Mouse (Mus musculus): ENCODE data around the gene Neu2. TPM values are rescaled to one million over a fixed set of nuclear protein-coding genes. Genes with fewer than 3 reads are reported as not detected.

Gene Neu2
- polyA plus RNA-seq, 1 experiment from 2014 or later = 2.3 TPM

GRCm38 (mm10) chr1:87486386-87486785 lies 23.3 kb upstream of the Neu2 start:
- 48% methylated on average over 6 of the region's 6 CpGs for WGBS
- Histone ChIP-seq H3K9me3 (ENCODE audit: control insufficient read depth, low read depth, low read length) (no peaks in the 10 kb centered on the region), H3K27me3 (ENCODE audit: control insufficient read depth, insufficient read depth, low read length) (no peaks in the 10 kb centered on the region), H3K4me2 (replicated peaks; ENCODE audit: low read depth, low read length) (no peak overlapping the region), H3K4me3 (ENCODE audit: low read depth, low read length) (no peak overlapping the region), H3K36me3 (ENCODE audit: control insufficient read depth, insufficient read depth, low read length) (no peaks in the 10 kb centered on the region), H3K4me1 (ENCODE audit: control insufficient read depth, insufficient read depth, low read length) (no peaks in the 10 kb centered on the region), H3K27ac (ENCODE audit: low read length) (no peak overlapping the region), H3K9ac (replicated peaks; ENCODE audit: low read depth, low read length) (no peak overlapping the region)
- no peak for ATAC-seq (ENCODE audit: insufficient number of reproducible peaks, insufficient read depth, low FRiP score, low read depth)

- Histone ChIP-seq H3K9me3 (ENCODE audit: control insufficient read depth, low read depth, low read length) (no peaks in the 10 kb centered on the region), H3K9ac (replicated peaks; ENCODE audit: low read depth, low read length) (no peak overlapping the region), H3K27me3 (ENCODE audit: control insufficient read depth, insufficient read depth, low read length) (no peaks in the 10 kb centered on the region), H3K4me2 (replicated peaks; ENCODE audit: low read depth, low read length) (no peak overlapping the region), H3K4me1 (ENCODE audit: control insufficient read depth, insufficient read depth, low read length) (no peaks in the 10 kb centered on the region), H3K4me3 (ENCODE audit: low read depth, low read length) (no peak overlapping the region), H3K27ac (ENCODE audit: low read length) (no peak overlapping the region), H3K36me3 (ENCODE audit: control insufficient read depth, insufficient read depth, low read length) (no peaks in the 10 kb centered on the region)
- 68% methylated on average over 3 of the region's 3 CpGs for WGBS
- ATAC-seq (ENCODE audit: insufficient number of reproducible peaks, insufficient read depth, low FRiP score, low read depth) = no peak
Observed at GRCm38 (mm10) chr1:87492285-87492684, 17.4 kb upstream of the Neu2 start.

DNA sequence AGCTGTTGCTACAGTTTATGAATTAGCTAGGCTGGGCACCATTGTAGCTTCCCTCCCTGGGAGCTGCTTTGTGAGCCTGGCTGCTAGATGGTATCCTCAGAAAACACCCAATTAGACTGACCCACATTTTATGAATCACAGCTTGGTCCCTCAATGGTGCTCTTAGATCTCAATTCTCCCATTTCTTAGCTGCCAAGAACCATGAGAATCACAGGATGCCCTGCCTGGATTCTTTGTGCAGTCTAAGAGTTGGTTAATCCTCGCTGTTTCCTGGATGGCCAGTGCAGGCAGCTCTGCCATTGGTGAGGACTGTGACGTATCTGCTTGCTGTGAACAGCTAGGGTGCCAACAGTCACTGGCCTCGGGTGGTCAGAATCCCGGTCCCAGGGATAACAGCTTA lies 16.1 kb upstream of the Neu2 start:
- no peak for ATAC-seq (ENCODE audit: insufficient number of reproducible peaks, insufficient read depth, low FRiP score, low read depth)
- Histone ChIP-seq H3K36me3 (ENCODE audit: control insufficient read depth, insufficient read depth, low read length) (no peaks in the 10 kb centered on the region), H3K9me3 (ENCODE audit: control insufficient read depth, low read depth, low read length) (no peaks in the 10 kb centered on the region), H3K4me3 (ENCODE audit: low read depth, low read length) (no peak overlapping the region), H3K4me2 (replicated peaks; ENCODE audit: low read depth, low read length) (no peak overlapping the region), H3K27ac (ENCODE audit: low read length) (no peak overlapping the region), H3K9ac (replicated peaks; ENCODE audit: low read depth, low read length) (no peak overlapping the region), H3K27me3 (ENCODE audit: control insufficient read depth, insufficient read depth, low read length) (no peaks in the 10 kb centered on the region), H3K4me1 (ENCODE audit: control insufficient read depth, insufficient read depth, low read length) (no peaks in the 10 kb centered on the region)
- 83% methylated on average over 4 of the region's 4 CpGs for WGBS

DNA sequence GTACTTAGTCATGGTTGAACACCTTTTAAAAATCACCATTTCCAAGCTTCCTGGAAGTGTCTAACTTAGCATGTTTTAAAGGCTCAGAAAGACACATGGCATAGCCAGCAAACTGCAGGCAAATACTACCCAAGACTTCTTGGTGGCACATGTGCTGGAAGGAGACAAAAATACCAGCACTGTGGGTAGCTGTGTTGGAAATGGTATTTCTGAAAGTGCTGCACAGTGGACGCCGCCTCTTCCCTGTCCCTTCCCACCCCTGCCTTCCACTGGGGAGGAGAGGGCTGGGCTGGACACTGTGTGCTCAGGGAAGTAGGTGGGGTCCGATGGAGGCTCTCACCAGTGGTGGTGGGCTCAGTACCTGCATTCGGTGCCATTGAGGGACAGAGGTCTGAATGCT lies 4.2 kb upstream of the Neu2 start:
- no peak overlapping the region for H3K4me2 ChIP-seq (replicated peaks; ENCODE audit: low read depth, low read length)

GRCm38 (mm10) chr1:87507857-87508256 lies 1.8 kb upstream of the Neu2 start:
- no peaks in the 10 kb centered on the region for H3K9me3 ChIP-seq (ENCODE audit: control insufficient read depth, low read depth, low read length)
- no peak overlapping the region for H3K27ac ChIP-seq (ENCODE audit: low read length)
- H3K4me3 ChIP-seq (ENCODE audit: low read depth, low read length) = no peak overlapping the region
- ATAC-seq (ENCODE audit: insufficient number of reproducible peaks, insufficient read depth, low FRiP score, low read depth) = no peak
- no peak overlapping the region for H3K9ac ChIP-seq (replicated peaks; ENCODE audit: low read depth, low read length)
- peaks cover 11% of the 10 kb centered on the region; the same call in 1 of the 2 replicates for H3K27me3 ChIP-seq (ENCODE audit: control insufficient read depth, insufficient read depth, low read length)
- H3K36me3 ChIP-seq (ENCODE audit: control insufficient read depth, insufficient read depth, low read length) = no peaks in the 10 kb centered on the region
- peaks cover 9% of the 10 kb centered on the region for H3K4me1 ChIP-seq (ENCODE audit: control insufficient read depth, insufficient read depth, low read length)
- H3K4me2 ChIP-seq (replicated peaks; ENCODE audit: low read depth, low read length) = no peak overlapping the region
- 64% methylated on average over 6 of the region's 6 CpGs for WGBS

More for the DNA sequence above, 4.2 kb upstream of the Neu2 start:
- Histone ChIP-seq H3K4me3 (ENCODE audit: low read depth, low read length) (no peak overlapping the region), H3K36me3 (ENCODE audit: control insufficient read depth, insufficient read depth, low read length) (no peaks in the 10 kb centered on the region), H3K4me1 (ENCODE audit: control insufficient read depth, insufficient read depth, low read length) (peaks cover 9% of the 10 kb centered on the region), H3K9ac (replicated peaks; ENCODE audit: low read depth, low read length) (no peak overlapping the region), H3K27me3 (ENCODE audit: control insufficient read depth, insufficient read depth, low read length) (peaks cover 7% of the 10 kb centered on the region; the same call in 1 of the 2 replicates), H3K9me3 (ENCODE audit: control insufficient read depth, low read depth, low read length) (no peaks in the 10 kb centered on the region), H3K27ac (ENCODE audit: low read length) (no peak overlapping the region)
- ATAC-seq (ENCODE audit: insufficient number of reproducible peaks, insufficient read depth, low FRiP score, low read depth) = no peak
- 91% methylated on average over 4 of the region's 4 CpGs for WGBS

DNA sequence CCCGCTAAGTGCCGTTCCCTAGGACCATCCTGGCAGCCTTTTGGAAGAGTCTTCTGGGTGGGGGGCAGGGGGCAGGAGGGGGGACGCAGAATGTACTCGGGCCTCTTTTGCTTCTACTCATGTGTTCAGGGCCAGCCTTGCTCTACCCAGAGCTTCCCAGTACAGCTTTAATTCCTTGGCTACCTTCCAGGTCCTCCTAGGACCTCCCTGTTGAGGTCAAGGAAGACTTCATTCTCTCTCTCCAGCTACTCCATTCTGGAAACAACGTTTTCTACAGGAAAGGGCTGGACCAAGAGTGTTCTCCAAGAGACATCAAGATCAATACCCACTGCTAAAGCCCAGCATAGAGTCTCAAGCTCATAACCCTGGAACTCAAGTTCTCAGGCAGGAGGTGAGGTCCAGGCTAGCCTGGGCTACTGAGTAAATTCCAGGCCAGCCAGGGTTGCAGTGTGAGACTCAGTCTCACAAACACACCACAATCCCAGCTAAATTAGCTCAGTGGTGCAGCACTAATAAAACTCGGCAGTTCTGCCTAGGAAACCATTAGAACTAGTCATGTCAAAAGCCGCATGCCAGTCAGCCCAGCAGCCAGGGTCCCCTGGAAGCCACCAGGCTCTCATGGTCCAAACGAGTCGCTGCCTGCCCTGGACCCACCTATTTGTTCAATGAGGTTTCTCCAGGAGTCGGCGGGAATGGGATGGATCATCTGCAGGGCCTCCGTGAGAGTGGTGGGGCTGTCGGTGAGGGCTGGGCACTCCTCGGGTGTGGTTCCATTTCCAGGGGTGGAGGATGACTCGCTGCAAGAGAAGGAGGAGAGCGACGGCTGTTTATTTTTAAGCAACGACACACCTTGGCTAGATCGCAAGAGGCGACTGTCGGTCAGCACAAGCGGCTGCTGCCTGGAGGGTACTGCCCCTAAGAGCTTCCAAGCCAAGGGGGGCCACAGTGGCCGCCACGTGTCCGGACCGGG lies 813 bp upstream of the Neu2 start:
- H3K36me3 ChIP-seq (ENCODE audit: control insufficient read depth, insufficient read depth, low read length) = no peaks in the 10 kb centered on the region
- H3K27ac ChIP-seq (ENCODE audit: low read length) = no peak overlapping the region
- peaks cover 11% of the 10 kb centered on the region; the same call in 1 of the 2 replicates for H3K27me3 ChIP-seq (ENCODE audit: control insufficient read depth, insufficient read depth, low read length)
- H3K4me1 ChIP-seq (ENCODE audit: control insufficient read depth, insufficient read depth, low read length) = peaks cover 9% of the 10 kb centered on the region
- peak overlapping the region; percentile 69 for H3K4me3 ChIP-seq (ENCODE audit: low read depth, low read length)
- no peaks in the 10 kb centered on the region for H3K9me3 ChIP-seq (ENCODE audit: control insufficient read depth, low read depth, low read length)
- H3K4me2 ChIP-seq (replicated peaks; ENCODE audit: low read depth, low read length) = peak overlapping the region; percentile 99
- WGBS = 19% methylated on average over 26 of the region's 26 CpGs
- ATAC-seq (ENCODE audit: insufficient number of reproducible peaks, insufficient read depth, low FRiP score, low read depth) = no peak
- no peak overlapping the region for H3K9ac ChIP-seq (replicated peaks; ENCODE audit: low read depth, low read length)

DNA sequence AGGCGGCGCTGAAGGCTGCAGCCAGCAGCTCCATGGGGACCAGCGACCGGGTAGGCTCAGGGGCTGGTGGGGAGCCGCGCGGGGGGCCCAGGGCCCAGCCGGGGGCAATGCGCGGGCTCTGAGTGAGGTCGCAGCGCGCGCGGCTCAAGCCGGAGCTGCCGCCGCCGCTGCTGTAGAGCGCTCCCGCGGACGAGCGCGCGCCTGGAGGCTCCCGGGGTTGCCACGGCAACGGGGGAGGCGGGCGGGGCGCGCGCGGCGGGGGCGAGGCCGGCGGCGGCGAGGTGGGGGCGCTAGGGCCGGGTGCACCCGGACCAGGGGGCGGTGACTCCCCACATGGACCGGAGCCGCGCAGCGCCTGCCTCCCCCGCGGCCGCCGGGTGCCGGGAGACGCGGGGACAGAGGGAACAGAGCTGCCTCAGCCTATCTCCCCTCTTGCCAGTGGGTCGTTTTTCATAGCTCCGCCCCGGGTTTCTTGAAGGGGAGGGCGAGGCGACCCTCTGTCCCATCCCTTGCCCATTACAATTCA lies 540 bp downstream of the Neu2 start:
- ATAC-seq (ENCODE audit: insufficient number of reproducible peaks, insufficient read depth, low FRiP score, low read depth) = peak; percentile 82
- no peak overlapping the region for H3K27ac ChIP-seq (ENCODE audit: low read length)
- no peaks in the 10 kb centered on the region for H3K9me3 ChIP-seq (ENCODE audit: control insufficient read depth, low read depth, low read length)
- peaks cover 9% of the 10 kb centered on the region for H3K4me1 ChIP-seq (ENCODE audit: control insufficient read depth, insufficient read depth, low read length)
- peak overlapping the region; percentile 69 for H3K4me3 ChIP-seq (ENCODE audit: low read depth, low read length)
- peak overlapping the region; percentile 99 for H3K4me2 ChIP-seq (replicated peaks; ENCODE audit: low read depth, low read length)
- peak overlapping the region; percentile 43; the same call in 1 of the 2 replicates for H3K9ac ChIP-seq (replicated peaks; ENCODE audit: low read depth, low read length)
- H3K27me3 ChIP-seq (ENCODE audit: control insufficient read depth, insufficient read depth, low read length) = peaks cover 11% of the 10 kb centered on the region; the same call in 1 of the 2 replicates
- no peaks in the 10 kb centered on the region for H3K36me3 ChIP-seq (ENCODE audit: control insufficient read depth, insufficient read depth, low read length)
- WGBS = under 1% methylated on average over 40 of the region's 61 CpGs

GRCm38 (mm10) chr1:87510845-87511244 lies 1.2 kb downstream of the Neu2 start:
- Histone ChIP-seq H3K27me3 (ENCODE audit: control insufficient read depth, insufficient read depth, low read length) (peaks cover 11% of the 10 kb centered on the region; the same call in 1 of the 2 replicates), H3K9ac (replicated peaks; ENCODE audit: low read depth, low read length) (no peak overlapping the region), H3K4me3 (ENCODE audit: low read depth, low read length) (no peak overlapping the region), H3K27ac (ENCODE audit: low read length) (no peak overlapping the region), H3K4me1 (ENCODE audit: control insufficient read depth, insufficient read depth, low read length) (peaks cover 9% of the 10 kb centered on the region), H3K36me3 (ENCODE audit: control insufficient read depth, insufficient read depth, low read length) (no peaks in the 10 kb centered on the region), H3K4me2 (replicated peaks; ENCODE audit: low read depth, low read length) (peak overlapping the region; percentile 99; the same call in 1 of the 2 replicates), H3K9me3 (ENCODE audit: control insufficient read depth, low read depth, low read length) (no peaks in the 10 kb centered on the region)
- peak; percentile 34; the same call in 1 of the 2 replicates for ATAC-seq (ENCODE audit: insufficient number of reproducible peaks, insufficient read depth, low FRiP score, low read depth)
- 19% methylated on average over 5 of the region's 5 CpGs for WGBS

Measured in stomach, embryonic 14.5 days (tissue).